17 mouse cellular contexts compared by ENCODE assay signal in the genomic region with DNA sequence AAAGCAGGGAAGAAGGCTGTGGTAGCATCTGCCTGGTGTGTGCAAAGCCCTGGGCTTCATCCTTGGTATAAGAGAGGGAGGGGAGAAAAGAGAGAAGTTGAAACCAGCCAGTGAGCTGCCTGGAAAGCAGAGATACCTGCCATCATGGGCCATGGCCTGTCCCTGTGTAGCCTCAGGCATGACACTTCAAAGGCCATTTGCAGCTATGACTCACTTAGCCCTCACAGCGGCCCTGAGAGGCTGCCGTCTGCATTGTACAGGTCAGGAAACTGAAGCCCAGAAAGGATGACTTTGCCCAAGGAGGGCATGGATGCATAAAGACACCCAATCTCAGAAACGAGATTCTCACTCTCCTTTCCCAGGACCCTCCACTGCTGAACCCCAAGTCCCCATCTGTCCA. TPM values are rescaled to one million over a fixed set of nuclear protein-coding genes. Genes with fewer than 3 reads are reported as not detected.
A peak's percentile ranks its signal among the peaks of the same experiment; 100 is the strongest.
DNase-seq lines count a peak whose midpoint lies in the region; ATAC-seq and TF ChIP-seq lines count a peak whose summit lies in the region.
"Had no signal": no experiment of that assay in that cellular context is flagged by ENCODE, and none has a peak within 500 bp of the region (broad histone marks: within the 10 kb centered on the region; RNA-seq: fewer than 3 reads in every experiment).

No protein-coding gene starts in this region.

- H3K79me3 ChIP-seq in C2C12 (ENCODE audit: low read depth), result no peaks in the 10 kb centered on the region

- DNase-seq in cerebellum, adult 11 months, result peak; percentile 20
- no peak for DNase-seq in cerebellum, adult 11-12 months
- no peak for DNase-seq in hindbrain, embryonic 10.5 days (ENCODE audit: low spot score)
- DNase-seq in adrenal gland, postnatal 25 days, result peak; percentile 59
- DNase-seq in heart, adult 11 months, result no peak
- DNase-seq: kidney, adult 18-20 months; kidney, postnatal 10 days; lung, adult 2 months; lung, postnatal 4 days; spleen, adult 18-20 months had no signal

- no peaks in the 10 kb centered on the region for H3K9me3 ChIP-seq in hindbrain, embryonic 10.5 days
- H3K9me3 ChIP-seq in hindbrain, embryonic 12.5 days (replicated peaks), result no peaks in the 10 kb centered on the region
- H3K9me3 ChIP-seq: heart, embryonic 13.5 days; neural tube, embryonic 13.5 days had no signal

- peaks cover 98% of the 10 kb centered on the region for H3K4me1 ChIP-seq in hindbrain, embryonic 10.5 days (replicated peaks)
- peaks cover 88% of the 10 kb centered on the region for H3K4me1 ChIP-seq in hindbrain, embryonic 12.5 days

- TF ChIP-seq CTCF in C2C12 (IDR thresholded peaks at IDR 0.05; ENCODE audit: control insufficient read depth, insufficient read depth, insufficient read length), result no peak

- 58% methylated on average over 3 of the region's 3 CpGs for WGBS in hindbrain, embryonic 10.5 days
- WGBS in hindbrain, embryonic 12.5 days, result 68% methylated on average over 3 of the region's 3 CpGs

- no peaks in the 10 kb centered on the region for H3K79me2 ChIP-seq in C2C12 (ENCODE audit: control insufficient read depth, insufficient read depth)

- H3K27me3 ChIP-seq in hindbrain, embryonic 10.5 days (ENCODE audit: insufficient read depth, poor library complexity, severe bottlenecking), result peaks cover 100% of the 10 kb centered on the region
- peaks cover 20% of the 10 kb centered on the region for H3K27me3 ChIP-seq in hindbrain, embryonic 12.5 days
- H3K27me3 ChIP-seq in C2C12 (ENCODE audit: control insufficient read depth, insufficient read depth, insufficient read length), result peaks cover 82% of the 10 kb centered on the region

- peak overlapping the region; percentile 37; the same call in 1 of the 2 replicates for H3K27ac ChIP-seq in hindbrain, embryonic 10.5 days
- H3K27ac ChIP-seq in hindbrain, embryonic 12.5 days, result no peak overlapping the region
- H3K27ac ChIP-seq: heart, embryonic 13.5 days; neural tube, embryonic 13.5 days had no signal

- H3K36me3 ChIP-seq in hindbrain, embryonic 10.5 days, result no peaks in the 10 kb centered on the region
- no peaks in the 10 kb centered on the region for H3K36me3 ChIP-seq in hindbrain, embryonic 12.5 days
- no peaks in the 10 kb centered on the region for H3K36me3 ChIP-seq in C2C12 (ENCODE audit: control insufficient read depth, insufficient read depth)
- H3K36me3 ChIP-seq: heart, embryonic 13.5 days; neural tube, embryonic 13.5 days had no signal

- H3K9ac ChIP-seq in hindbrain, embryonic 12.5 days, result no peak overlapping the region
- H3K9ac ChIP-seq: heart, embryonic 13.5 days; neural tube, embryonic 13.5 days had no signal

- ATAC-seq in hindbrain, embryonic 12.5 days (ENCODE audit: low FRiP score), result no peak
- ATAC-seq in monocyte, adult 5-6 weeks (replicated peaks; ENCODE audit: insufficient number of reproducible peaks, low FRiP score, low TSS enrichment, poor library complexity, severe bottlenecking), result no peak

- no peak overlapping the region for H3K4me2 ChIP-seq in hindbrain, embryonic 12.5 days (replicated peaks)
- H3K4me2 ChIP-seq: heart, embryonic 13.5 days; liver, embryonic 11.5 days; neural tube, embryonic 13.5 days had no signal

- no peak overlapping the region for H3K4me3 ChIP-seq in hindbrain, embryonic 10.5 days
- no peak overlapping the region for H3K4me3 ChIP-seq in hindbrain, embryonic 12.5 days
- H3K4me3 ChIP-seq in C2C12 (ENCODE audit: insufficient read depth, poor library complexity, severe bottlenecking), result no peak overlapping the region
- H3K4me3 ChIP-seq: heart, embryonic 13.5 days; neural tube, embryonic 13.5 days had no signal

- no peak overlapping the region for H3ac ChIP-seq in C2C12 (ENCODE audit: control insufficient read depth, insufficient read length, low read depth)

TF ChIP-seq in C2C12, 6 proteins besides CTCF, POLR2A, EP300 and RAD21:
- TF ChIP-seq FOSL1 (IDR thresholded peaks at IDR 0.05; ENCODE audit: insufficient read depth, low read length, poor library complexity, severe bottlenecking), result peak; percentile 4
- TF ChIP-seq MAX (IDR thresholded peaks at IDR 0.05), result no peak
- no peak for TF ChIP-seq MYOG (IDR thresholded peaks at IDR 0.05; ENCODE audit: control insufficient read depth, extremely low read depth, insufficient read length)

RNA-seq across cellular contexts. Expression of a gene that starts 13.4 kb away (rescaled TPM):
- polyA plus RNA-seq in hindbrain, embryonic 10.5 days (2016; fragmentation: Nextera tagmentation; extraction: Ambion mirVana), result 0.76 and 1.8 TPM in 2 replicates
- 6.3 and 6.7 TPM in 2 replicates for polyA plus RNA-seq in hindbrain, embryonic 12.5 days (2016; fragmentation: Nextera tagmentation; extraction: Ambion mirVana)
- 0.01 TPM for polyA plus RNA-seq in C2C12 (2012; fragmentation: generic; extraction: Trizol)
- 9.8 and 9.9 TPM in 2 replicates for total RNA-seq in adrenal gland, postnatal 25 days (2021)
- total RNA-seq in monocyte, adult 5-6 weeks (2017), result 0.10 to 0.58 TPM (median 0.21 TPM) in 3 replicates
- total RNA-seq: granulocyte monocyte progenitor cell, adult 5-6 weeks had no signal

Comparison
In these comparisons a context has a peak if more than half of its experiments do, and no peak if none do; other contexts are left out.
1. DNase-seq: peak in cerebellum, adult 11 months (single experiment) and adrenal gland, postnatal 25 days (single experiment); none in cerebellum, adult 11-12 months (single experiment), hindbrain, embryonic 10.5 days (single experiment) and heart, adult 11 months (single experiment).